Mouse (Mus musculus): Measurements from ENCODE around the gene Cldn14. TPM values are rescaled to one million over a fixed set of nuclear protein-coding genes. Genes with fewer than 3 reads are reported as not detected.
"Not testable (repeated sequence)": the region's sequence is repeated elsewhere in the genome, so short reads cannot be mapped to it uniquely, and the experiment has no call there.

The Cldn14 gene
- polyA plus RNA-seq, 1 experiment from 2014 or later, result not detected

DNA sequence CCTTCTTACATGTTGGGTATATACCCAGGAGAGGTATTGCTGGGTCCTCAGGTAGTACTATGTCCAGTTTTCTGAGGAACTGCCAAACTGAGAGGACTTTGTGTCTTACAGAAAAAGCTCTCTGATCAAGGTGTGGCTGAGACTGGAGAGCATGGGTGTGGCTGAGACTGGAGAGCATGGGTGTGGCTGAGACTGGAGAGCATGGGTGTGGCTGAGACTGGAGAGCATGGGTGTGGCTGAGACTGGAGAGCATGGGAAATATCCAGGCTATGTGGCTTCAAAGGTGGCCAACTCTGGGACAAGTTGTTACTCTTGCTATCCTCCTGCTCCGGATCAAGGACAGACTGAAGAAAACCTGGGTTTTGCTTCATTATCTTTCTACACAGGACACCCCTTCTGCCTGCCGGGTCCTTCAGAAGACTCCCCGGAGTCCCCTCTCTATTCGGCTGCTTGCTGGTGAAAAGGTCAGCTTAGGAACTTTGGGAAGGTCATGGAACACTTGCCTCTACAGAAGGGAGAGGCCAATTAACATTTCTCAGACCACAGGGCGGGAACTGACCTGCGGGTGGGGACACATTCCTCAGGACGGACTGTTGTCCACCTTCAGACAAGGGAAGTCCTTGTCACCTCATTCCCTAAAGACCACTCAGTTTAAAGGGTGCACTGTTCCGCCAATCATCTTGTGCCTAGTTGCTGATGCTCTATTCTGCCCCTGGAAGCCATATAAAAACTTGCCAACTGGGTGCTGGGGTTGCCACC, 4.9 kb upstream of the Cldn14 start:
- 71% methylated on average over 8 of the region's 8 CpGs for WGBS
- not testable (repeated sequence) for ATAC-seq (replicated peaks; ENCODE audit: extremely low read depth, insufficient read depth, low FRiP score); H3K9ac ChIP-seq (ENCODE audit: low read length); H3K4me3 ChIP-seq (ENCODE audit: low read length); H3K27me3 ChIP-seq (ENCODE audit: control insufficient read depth, insufficient read depth, low read length); H3K9me3 ChIP-seq (replicated peaks; ENCODE audit: control insufficient read depth, low read length); H3K36me3 ChIP-seq (ENCODE audit: control insufficient read depth, insufficient read depth); H3K27ac ChIP-seq (ENCODE audit: low read length); H3K4me1 ChIP-seq (ENCODE audit: control insufficient read depth, insufficient read depth, low read length); H3K4me2 ChIP-seq (ENCODE audit: low read depth, low read length)

GRCm38 (mm10) chr16:94011224-94011623, 2.6 kb upstream of the Cldn14 start:
- Histone ChIP-seq H3K4me1 (ENCODE audit: control insufficient read depth, insufficient read depth, low read length) (no peaks in the 10 kb centered on the region), H3K9ac (ENCODE audit: low read length) (no peak overlapping the region), H3K36me3 (ENCODE audit: control insufficient read depth, insufficient read depth) (no peaks in the 10 kb centered on the region), H3K27ac (ENCODE audit: low read length) (no peak overlapping the region), H3K9me3 (replicated peaks; ENCODE audit: control insufficient read depth, low read length) (no peaks in the 10 kb centered on the region), H3K4me2 (ENCODE audit: low read depth, low read length) (no peak overlapping the region), H3K4me3 (ENCODE audit: low read length) (no peak overlapping the region), H3K27me3 (ENCODE audit: control insufficient read depth, insufficient read depth, low read length) (no peaks in the 10 kb centered on the region)
- no peak for ATAC-seq (replicated peaks; ENCODE audit: extremely low read depth, insufficient read depth, low FRiP score)
- WGBS, result 28% methylated on average over 5 of the region's 5 CpGs

DNA sequence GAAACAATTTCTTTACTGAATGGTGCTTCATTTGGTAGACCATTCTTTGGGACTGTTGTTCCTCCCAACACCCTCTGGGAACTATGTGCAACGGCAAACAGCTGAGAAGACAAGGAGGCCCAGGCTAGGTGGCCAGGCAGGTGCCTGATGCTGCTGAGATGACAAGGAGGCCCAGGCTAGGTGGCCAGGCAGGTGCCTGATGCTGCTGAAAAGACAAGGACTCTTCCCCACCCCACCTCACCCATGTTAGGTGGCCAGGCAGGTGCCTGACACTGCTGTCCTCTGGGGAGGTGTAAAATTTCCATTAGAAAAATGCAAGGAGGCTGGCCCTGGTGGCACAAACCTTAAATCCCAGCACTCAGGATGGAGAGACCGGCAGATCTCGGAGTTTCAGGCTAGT, 2.0 kb upstream of the Cldn14 start:
- Histone ChIP-seq H3K9ac (ENCODE audit: low read length) (no peak overlapping the region), H3K4me2 (ENCODE audit: low read depth, low read length) (no peak overlapping the region), H3K4me3 (ENCODE audit: low read length) (no peak overlapping the region), H3K27ac (ENCODE audit: low read length) (no peak overlapping the region), H3K27me3 (ENCODE audit: control insufficient read depth, insufficient read depth, low read length) (no peaks in the 10 kb centered on the region), H3K36me3 (ENCODE audit: control insufficient read depth, insufficient read depth) (no peaks in the 10 kb centered on the region), H3K9me3 (replicated peaks; ENCODE audit: control insufficient read depth, low read length) (no peaks in the 10 kb centered on the region), H3K4me1 (ENCODE audit: control insufficient read depth, insufficient read depth, low read length) (no peaks in the 10 kb centered on the region)
- 69% methylated on average over 3 of the region's 3 CpGs for WGBS
- no peak for ATAC-seq (replicated peaks; ENCODE audit: extremely low read depth, insufficient read depth, low FRiP score)

- 62% methylated on average over 5 of the region's 5 CpGs for WGBS
- Histone ChIP-seq H3K27me3 (ENCODE audit: control insufficient read depth, insufficient read depth, low read length) (no peaks in the 10 kb centered on the region), H3K9me3 (replicated peaks; ENCODE audit: control insufficient read depth, low read length) (no peaks in the 10 kb centered on the region), H3K36me3 (ENCODE audit: control insufficient read depth, insufficient read depth) (no peaks in the 10 kb centered on the region), H3K27ac (ENCODE audit: low read length) (no peak overlapping the region), H3K4me1 (ENCODE audit: control insufficient read depth, insufficient read depth, low read length) (no peaks in the 10 kb centered on the region), H3K9ac (ENCODE audit: low read length) (no peak overlapping the region), H3K4me3 (ENCODE audit: low read length) (no peak overlapping the region), H3K4me2 (ENCODE audit: low read depth, low read length) (no peak overlapping the region)
- no peak for ATAC-seq (replicated peaks; ENCODE audit: extremely low read depth, insufficient read depth, low FRiP score)
These were observed 1.5 kb upstream of the Cldn14 start for GRCm38 (mm10) chr16:94010156-94010555.

GRCm38 (mm10) chr16:94009356-94009755, 719 bp upstream of the Cldn14 start:
- no peak overlapping the region for H3K4me2 ChIP-seq (ENCODE audit: low read depth, low read length)
- no peak for ATAC-seq (replicated peaks; ENCODE audit: extremely low read depth, insufficient read depth, low FRiP score)
- no peaks in the 10 kb centered on the region for H3K36me3 ChIP-seq (ENCODE audit: control insufficient read depth, insufficient read depth)
- H3K27me3 ChIP-seq (ENCODE audit: control insufficient read depth, insufficient read depth, low read length), result no peaks in the 10 kb centered on the region
- no peak overlapping the region for H3K4me3 ChIP-seq (ENCODE audit: low read length)
- no peaks in the 10 kb centered on the region for H3K9me3 ChIP-seq (replicated peaks; ENCODE audit: control insufficient read depth, low read length)
- H3K27ac ChIP-seq (ENCODE audit: low read length), result no peak overlapping the region
- H3K9ac ChIP-seq (ENCODE audit: low read length), result no peak overlapping the region
- WGBS, result 72% methylated on average over 5 of the region's 5 CpGs
- H3K4me1 ChIP-seq (ENCODE audit: control insufficient read depth, insufficient read depth, low read length), result no peaks in the 10 kb centered on the region

DNA sequence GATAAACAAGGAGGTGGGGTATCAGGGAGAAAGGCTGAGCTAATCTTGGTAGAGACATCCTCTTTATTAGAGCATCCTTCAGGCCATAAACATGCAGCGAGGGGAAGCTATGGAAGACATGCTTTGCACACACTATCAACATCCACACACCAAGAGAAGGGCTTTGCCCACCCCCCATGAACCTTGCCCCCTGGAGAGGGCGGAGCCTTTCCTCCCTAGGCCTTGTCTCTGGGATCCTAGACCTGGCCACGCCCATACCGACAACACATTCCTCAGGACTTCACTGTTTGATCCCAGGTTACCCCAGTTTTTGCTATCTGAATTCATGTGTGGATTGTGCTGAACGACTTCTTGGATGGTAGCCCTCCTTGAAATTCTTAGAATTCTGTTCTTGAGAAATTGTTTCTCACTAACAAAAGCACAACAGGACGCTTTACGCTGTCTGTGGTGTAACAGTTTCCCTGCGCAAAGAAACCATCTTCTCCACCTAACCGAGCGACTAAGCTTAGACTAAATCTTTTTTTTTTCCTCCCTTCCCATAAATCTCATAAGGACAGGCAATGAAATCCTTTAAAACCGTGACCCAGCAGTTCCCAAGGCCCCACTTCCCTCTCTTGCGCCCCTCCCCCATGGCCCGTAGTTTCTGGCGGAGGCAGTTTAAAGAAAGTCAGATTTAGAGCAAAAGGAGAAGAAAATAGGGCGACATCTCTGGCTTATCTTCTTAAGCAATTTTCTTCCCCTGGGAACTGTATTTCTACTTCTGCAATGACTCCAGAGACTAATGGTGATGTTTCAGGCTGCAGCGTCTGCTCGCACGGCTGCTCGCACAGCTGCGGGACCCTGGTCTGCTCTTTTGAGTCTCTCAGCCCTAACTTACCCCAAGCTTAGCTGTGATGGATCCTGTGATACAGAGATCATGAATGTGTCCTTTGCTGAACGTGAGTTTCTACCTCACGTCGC, 1.7 kb downstream of the Cldn14 start:
- no peak overlapping the region for H3K4me3 ChIP-seq (ENCODE audit: low read length)
- H3K27me3 ChIP-seq (ENCODE audit: control insufficient read depth, insufficient read depth, low read length), result no peaks in the 10 kb centered on the region
- WGBS, result 64% methylated on average over 23 of the region's 23 CpGs
- H3K9ac ChIP-seq (ENCODE audit: low read length), result no peak overlapping the region
- no peak overlapping the region for H3K27ac ChIP-seq (ENCODE audit: low read length)
- H3K4me2 ChIP-seq (ENCODE audit: low read depth, low read length), result no peak overlapping the region
- no peak for ATAC-seq (replicated peaks; ENCODE audit: extremely low read depth, insufficient read depth, low FRiP score)
- H3K9me3 ChIP-seq (replicated peaks; ENCODE audit: control insufficient read depth, low read length), result no peaks in the 10 kb centered on the region
- no peaks in the 10 kb centered on the region for H3K36me3 ChIP-seq (ENCODE audit: control insufficient read depth, insufficient read depth)
- no peaks in the 10 kb centered on the region for H3K4me1 ChIP-seq (ENCODE audit: control insufficient read depth, insufficient read depth, low read length)

- Histone ChIP-seq H3K27ac (ENCODE audit: low read length) (no peak overlapping the region), H3K9ac (ENCODE audit: low read length) (no peak overlapping the region), H3K4me2 (ENCODE audit: low read depth, low read length) (no peak overlapping the region), H3K36me3 (ENCODE audit: control insufficient read depth, insufficient read depth) (no peaks in the 10 kb centered on the region), H3K4me3 (ENCODE audit: low read length) (no peak overlapping the region), H3K9me3 (replicated peaks; ENCODE audit: control insufficient read depth, low read length) (no peaks in the 10 kb centered on the region), H3K27me3 (ENCODE audit: control insufficient read depth, insufficient read depth, low read length) (no peaks in the 10 kb centered on the region), H3K4me1 (ENCODE audit: control insufficient read depth, insufficient read depth, low read length) (no peaks in the 10 kb centered on the region)
- WGBS, result 87% methylated on average over 6 of the region's 6 CpGs
- no peak for ATAC-seq (replicated peaks; ENCODE audit: extremely low read depth, insufficient read depth, low FRiP score)
These were observed 5.2 kb downstream of the Cldn14 start for GRCm38 (mm10) chr16:94003478-94003877.

- H3K4me2 ChIP-seq (ENCODE audit: low read depth, low read length), result no peak overlapping the region
- H3K4me1 ChIP-seq (ENCODE audit: control insufficient read depth, insufficient read depth, low read length), result no peaks in the 10 kb centered on the region
- H3K27me3 ChIP-seq (ENCODE audit: control insufficient read depth, insufficient read depth, low read length), result no peaks in the 10 kb centered on the region
- no peak overlapping the region for H3K9ac ChIP-seq (ENCODE audit: low read length)
- H3K36me3 ChIP-seq (ENCODE audit: control insufficient read depth, insufficient read depth), result no peaks in the 10 kb centered on the region
- WGBS, result 74% methylated on average over 6 of the region's 6 CpGs
- no peak overlapping the region for H3K4me3 ChIP-seq (ENCODE audit: low read length)
- no peaks in the 10 kb centered on the region for H3K9me3 ChIP-seq (replicated peaks; ENCODE audit: control insufficient read depth, low read length)
- H3K27ac ChIP-seq (ENCODE audit: low read length), result no peak overlapping the region
- ATAC-seq (replicated peaks; ENCODE audit: extremely low read depth, insufficient read depth, low FRiP score), result no peak
These were observed 7.3 kb downstream of the Cldn14 start for GRCm38 (mm10) chr16:94001366-94001765.

GRCm38 (mm10) chr16:93998895-93999294, 9.7 kb downstream of the Cldn14 start:
- no peak overlapping the region for H3K4me3 ChIP-seq (ENCODE audit: low read length)
- H3K9me3 ChIP-seq (replicated peaks; ENCODE audit: control insufficient read depth, low read length), result no peaks in the 10 kb centered on the region
- H3K4me1 ChIP-seq (ENCODE audit: control insufficient read depth, insufficient read depth, low read length), result no peaks in the 10 kb centered on the region
- H3K27ac ChIP-seq (ENCODE audit: low read length), result no peak overlapping the region
- H3K36me3 ChIP-seq (ENCODE audit: control insufficient read depth, insufficient read depth), result no peaks in the 10 kb centered on the region
- no peak overlapping the region for H3K9ac ChIP-seq (ENCODE audit: low read length)
- H3K4me2 ChIP-seq (ENCODE audit: low read depth, low read length), result no peak overlapping the region
- 56% methylated on average over 5 of the region's 5 CpGs for WGBS
- H3K27me3 ChIP-seq (ENCODE audit: control insufficient read depth, insufficient read depth, low read length), result no peaks in the 10 kb centered on the region
- no peak for ATAC-seq (replicated peaks; ENCODE audit: extremely low read depth, insufficient read depth, low FRiP score)

All from heart, embryonic 16.5 days (tissue).